Mouse (Mus musculus) heart, adult 2 months (tissue): ENCODE data around the gene Olah.

Source experiments
- CTCF ChIP-seq: fragments of 200-600 bp; IDR thresholded peaks from 2 replicates; pipeline ENCODE4 v1.8.1; 2022; ENCODE audit warnings: antibody characterized with exemption, mild to moderate bottlenecking, moderate library complexity
- EP300 ChIP-seq: fragments of 200-500 bp; IDR thresholded peaks from 2 replicates; pipeline ENCODE4 v1.6.1; 2011; ENCODE audit warnings: low read depth, low read length, control low read depth; ENCODE audit not compliant: insufficient read depth
- POLR2A ChIP-seq: fragments of 200-500 bp; IDR thresholded peaks from 2 replicates; pipeline ENCODE4 v1.6.1; 2011; ENCODE audit warnings: mild to moderate bottlenecking, low read depth, low read length, control low read depth; ENCODE audit not compliant: insufficient read depth

DNA sequence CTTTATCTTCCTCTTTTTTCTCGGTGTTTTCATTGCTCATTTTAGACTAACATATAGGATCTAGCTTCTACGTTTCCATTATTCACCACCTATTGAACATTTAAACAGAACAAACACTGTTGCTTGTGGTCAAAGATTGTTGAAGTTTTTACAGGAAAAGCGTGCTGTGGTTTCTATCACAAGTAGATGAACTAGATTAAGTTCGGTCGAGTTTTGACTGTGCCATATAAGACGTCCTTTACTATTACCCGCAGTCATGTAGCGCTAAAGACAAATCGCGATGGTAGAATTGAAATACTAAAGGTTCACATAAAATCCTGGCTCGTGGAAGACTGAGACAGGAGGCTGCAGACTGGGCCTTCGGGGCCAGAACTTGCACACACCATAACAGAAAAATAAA, 63.2 kb downstream of the Olah start:
- no peak for TF ChIP-seq EP300
- no peak for TF ChIP-seq POLR2A
- no peak for TF ChIP-seq CTCF
